Mouse (Mus musculus): ENCODE data around the gene Lamp1.

Gene Lamp1

DNA sequence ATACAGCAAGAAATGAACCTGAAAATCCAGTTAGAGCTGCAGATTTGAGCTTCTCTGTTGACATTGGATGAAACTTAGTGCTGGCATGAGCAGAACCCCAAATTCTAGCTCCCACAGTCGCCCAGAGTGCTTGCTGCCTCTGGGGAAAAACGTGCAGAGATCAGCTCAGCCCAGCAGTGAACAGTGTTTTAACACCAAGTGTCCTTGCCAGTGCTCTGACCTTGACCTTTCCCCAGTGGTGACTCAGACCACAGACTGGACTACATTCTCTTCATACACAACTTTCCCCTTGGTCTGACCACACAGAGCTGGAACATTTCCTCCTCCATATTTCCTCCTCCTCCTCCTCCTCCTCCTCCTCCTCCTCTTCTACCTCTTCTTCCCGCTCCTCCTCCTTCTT lies 43.1 kb downstream of the Lamp1 start:
- no peak for DNase-seq

- DNase-seq, result no peak
Measured at GRCm38 (mm10) chr8:13202806-13203205, 43.8 kb downstream of the Lamp1 start.

- peak; percentile 37 for DNase-seq
Measured at GRCm38 (mm10) chr8:13203472-13203871, 44.5 kb downstream of the Lamp1 start.

DNA sequence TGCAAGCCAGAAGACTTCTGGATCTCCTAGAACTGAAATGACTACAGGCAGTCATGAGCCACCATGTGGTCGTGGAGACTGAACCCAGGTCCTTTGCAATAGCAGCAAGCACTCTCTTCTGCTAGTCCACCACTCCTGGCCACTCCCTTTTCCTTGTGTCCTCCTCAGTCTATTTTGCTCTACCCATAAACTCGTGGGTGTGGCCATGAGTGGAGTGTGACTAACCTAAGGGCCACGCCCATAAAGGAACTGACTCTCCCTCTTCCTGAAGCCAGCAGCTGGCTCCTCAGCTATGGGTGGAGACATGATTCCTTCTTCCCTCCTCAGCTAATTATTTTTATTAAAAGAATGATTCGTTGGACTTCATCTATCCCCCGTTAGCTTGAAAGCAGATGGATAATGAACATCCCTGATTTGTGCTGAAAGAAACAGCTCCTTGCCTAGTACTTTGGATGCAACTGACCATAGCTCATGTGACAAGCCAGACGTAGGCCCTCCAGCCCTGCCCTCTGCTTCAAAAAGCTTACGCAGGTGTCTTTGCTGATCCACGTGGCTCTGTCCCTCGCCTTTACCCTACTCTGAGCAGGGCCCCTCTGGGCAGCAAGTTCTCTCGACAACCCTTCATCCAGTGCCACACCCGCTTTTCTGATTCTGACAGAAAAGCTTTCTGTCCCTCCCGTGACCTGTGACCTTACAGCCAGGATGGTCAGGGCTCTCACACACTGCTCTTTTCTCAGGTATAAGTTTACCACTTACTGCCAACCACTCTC lies 45.6 kb downstream of the Lamp1 start:
- DNase-seq, result no peak

DNA sequence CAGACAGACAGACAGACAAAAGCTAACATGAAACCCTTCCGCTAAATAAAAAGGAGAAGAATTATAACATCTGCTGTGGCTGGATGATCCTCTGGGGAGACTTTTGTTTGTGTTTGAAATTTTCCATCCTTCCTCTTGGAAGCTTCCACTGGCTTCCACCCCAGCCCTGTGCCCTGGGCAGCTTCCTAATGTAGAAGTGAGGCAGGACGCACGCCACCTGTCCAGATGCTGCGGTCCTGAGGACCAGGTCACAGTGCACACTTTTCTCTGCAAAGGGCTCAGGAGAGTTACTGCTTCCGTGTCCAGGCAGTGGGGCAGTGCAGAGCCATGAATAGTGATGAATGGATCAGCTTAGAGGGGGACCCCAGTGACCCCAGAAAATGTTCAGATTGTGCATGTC lies 46.4 kb downstream of the Lamp1 start:
- DNase-seq, result no peak

DNA sequence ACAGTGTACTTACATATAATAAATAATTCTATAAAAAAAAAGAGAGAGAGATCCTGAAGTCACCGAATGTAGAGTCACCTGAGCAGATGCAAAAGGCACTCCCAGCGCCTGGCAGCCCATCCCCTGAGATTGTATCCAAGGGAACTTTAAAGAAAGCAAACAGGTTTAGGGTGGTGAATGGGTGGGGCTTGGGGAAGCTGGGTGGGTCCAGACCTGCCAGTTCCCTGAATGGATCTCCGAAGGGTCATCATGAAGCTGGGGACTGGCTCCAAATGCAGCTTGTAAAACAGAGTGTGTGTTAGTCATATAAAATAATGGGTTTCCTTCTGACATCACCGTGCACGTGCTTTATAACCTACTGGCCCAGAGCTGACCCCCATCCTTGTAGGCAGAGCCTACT lies 47.3 kb downstream of the Lamp1 start:
- DNase-seq, result no peak

GRCm38 (mm10) chr8:13208627-13209355 lies 49.8 kb downstream of the Lamp1 start:
- peak; percentile 16 for DNase-seq

GRCm38 (mm10) chr8:13209770-13210169 lies 50.8 kb downstream of the Lamp1 start:
- no peak for DNase-seq

DNA sequence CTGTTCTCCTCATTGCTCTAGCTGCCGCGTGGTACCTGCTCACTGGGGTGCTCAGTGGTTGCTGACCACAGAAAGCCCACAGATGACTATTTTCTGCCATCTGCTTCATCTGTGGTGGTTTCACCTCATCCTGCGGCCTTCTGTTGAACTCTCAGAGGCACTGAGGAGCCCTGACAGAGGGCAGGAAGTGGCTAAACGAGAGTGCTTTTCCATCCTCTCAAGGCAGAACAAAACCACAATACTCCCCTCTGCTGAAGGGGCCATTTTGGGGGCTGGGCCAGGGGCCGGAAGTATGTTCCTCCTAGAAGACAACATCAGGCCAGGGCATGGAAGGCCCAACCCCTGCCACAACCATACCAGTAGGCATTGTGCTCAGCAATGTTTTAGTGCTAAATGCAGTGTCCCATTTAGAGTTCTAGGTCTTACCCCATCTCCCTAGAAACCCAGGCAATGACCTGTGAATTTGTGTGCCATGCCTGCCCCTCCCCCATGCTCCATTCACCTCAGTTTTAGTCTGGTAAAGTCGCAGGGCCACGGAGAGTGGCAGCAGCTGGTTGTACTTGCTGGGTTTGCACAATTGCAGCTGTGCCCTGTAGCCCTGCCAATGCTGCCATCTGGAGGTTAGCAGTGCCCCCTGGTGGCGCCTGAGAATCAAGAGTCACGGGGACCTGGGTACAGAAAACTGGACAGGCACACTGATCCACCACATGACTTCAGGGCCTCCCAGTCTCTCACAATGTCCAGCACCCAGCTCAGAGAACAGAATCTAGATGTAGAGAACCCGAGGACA lies 54.7 kb downstream of the Lamp1 start:
- peak; percentile 92 for DNase-seq

GRCm38 (mm10) chr8:13216386-13216785 lies 57.4 kb downstream of the Lamp1 start:
- DNase-seq, result no peak

- no peak for DNase-seq
Measured at GRCm38 (mm10) chr8:13217093-13217492, 58.1 kb downstream of the Lamp1 start.

DNA sequence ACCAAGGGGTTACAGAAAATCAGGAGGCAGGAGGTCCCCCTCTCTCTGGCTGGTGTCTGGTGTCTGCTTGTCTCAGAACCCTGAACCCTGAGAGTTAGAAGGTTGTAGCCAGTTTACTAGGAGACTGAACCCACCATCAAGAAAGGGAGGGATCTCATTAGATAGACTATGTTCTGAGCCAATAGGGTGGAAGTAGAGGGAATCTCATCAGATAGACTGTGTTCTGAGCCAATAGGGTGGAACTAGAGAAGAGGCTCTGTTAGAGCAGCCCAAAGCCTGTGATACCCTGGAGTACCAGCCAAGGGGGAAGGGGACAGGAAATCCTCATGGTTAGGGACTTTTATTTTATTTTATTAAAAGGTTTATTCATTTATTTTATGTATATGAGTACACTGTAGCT lies 59.0 kb downstream of the Lamp1 start:
- no peak for DNase-seq

- no peak for DNase-seq
Measured at GRCm38 (mm10) chr8:13218441-13218840, 59.5 kb downstream of the Lamp1 start.

GRCm38 (mm10) chr8:13224426-13224825 lies 65.5 kb downstream of the Lamp1 start:
- no peak for DNase-seq

Measured in thymus, postnatal 14 days (tissue).